Mouse (Mus musculus) heart, embryonic 16.5 days (tissue): Measurements from ENCODE around the gene Adgrf3. TPM values are rescaled to one million over a fixed set of nuclear protein-coding genes. Genes with fewer than 3 reads are reported as not detected.
"Not testable (repeated sequence)": the region's sequence is repeated elsewhere in the genome, so short reads cannot be mapped to it uniquely, and the experiment has no call there.

Experiments used
- ATAC-seq: fragments of 200-750 bp; cut with Nextera tagmentation; replicated peaks from 2 replicates; pipeline ENCODE4 v1.8.0; 2017; ENCODE audit warnings: moderate number of reproducible peaks; ENCODE audit not compliant: insufficient read depth, low FRiP score; ENCODE audit errors: extremely low read depth
- H3K27ac ChIP-seq: fragments of 300-500 bp; sonication (generic); 2 replicates; pipeline ENCODE4 v1.5.1; 2014; ENCODE audit warnings: mild to moderate bottlenecking, low read length, control low read depth, moderate library complexity
- H3K27me3 ChIP-seq: fragments of 300-500 bp; sonication (generic); 2 replicates; pipeline ENCODE4 v1.6.1; 2014; ENCODE audit warnings: low read length, mixed read lengths; ENCODE audit not compliant: control insufficient read depth, insufficient read depth
- H3K36me3 ChIP-seq: fragments of 300-500 bp; sonication (generic); 2 replicates; pipeline ENCODE4 v1.6.1; 2014; ENCODE audit not compliant: control insufficient read depth, insufficient read depth
- H3K4me1 ChIP-seq: fragments of 300-500 bp; sonication (generic); 2 replicates; pipeline ENCODE4 v1.6.1; 2014; ENCODE audit warnings: low read length, mixed read lengths; ENCODE audit not compliant: control insufficient read depth, insufficient read depth
- H3K4me2 ChIP-seq: fragments of 300-500 bp; sonication (generic); 2 replicates; pipeline ENCODE4 v1.6.1; 2014; ENCODE audit warnings: low read depth, mild to moderate bottlenecking, control low read depth, low read length
- H3K4me3 ChIP-seq: fragments of 300-500 bp; sonication (generic); 2 replicates; pipeline ENCODE4 v1.5.1; 2014; ENCODE audit warnings: mild to moderate bottlenecking, control low read depth, low read length
- H3K9ac ChIP-seq: fragments of 300-500 bp; sonication (generic); 2 replicates; pipeline ENCODE4 v1.6.1; 2014; ENCODE audit warnings: low read length, control low read depth
- H3K9me3 ChIP-seq: fragments of 300-500 bp; sonication (generic); replicated peaks from 2 replicates; pipeline ENCODE4 v1.6.1; 2016; ENCODE audit warnings: low read length; ENCODE audit not compliant: control insufficient read depth
- WGBS: fragments of 180-500 bp; shearing (Covaris S2); extraction: QIAGEN DNeasy Blood & Tissue Kit; methylation state at CpG from one replicate; pipeline ENCODE4 v1.1.7; 2014; 5-methylcytosine and 5-hydroxymethylcytosine counted together
- polyA plus RNA-seq: library from polyadenylated mRNA; unstranded; fragments of >200 nt; fragmentation: Nextera tagmentation; extraction: Ambion mirVana; gene quantifications from 2 replicates; pipeline ENCODE4 v1.2.1, GENCODE M21; 2015

Adgrf3 gene
- polyA plus RNA-seq, 1 experiment from 2014 or later: 0.33 TPM

- not testable (repeated sequence) for ATAC-seq
- 85% methylated on average over 5 of the region's 5 CpGs for WGBS
Measured at GRCm38 (mm10) chr5:30210758-30211157, 5.2 kb upstream of the Adgrf3 start.

DNA sequence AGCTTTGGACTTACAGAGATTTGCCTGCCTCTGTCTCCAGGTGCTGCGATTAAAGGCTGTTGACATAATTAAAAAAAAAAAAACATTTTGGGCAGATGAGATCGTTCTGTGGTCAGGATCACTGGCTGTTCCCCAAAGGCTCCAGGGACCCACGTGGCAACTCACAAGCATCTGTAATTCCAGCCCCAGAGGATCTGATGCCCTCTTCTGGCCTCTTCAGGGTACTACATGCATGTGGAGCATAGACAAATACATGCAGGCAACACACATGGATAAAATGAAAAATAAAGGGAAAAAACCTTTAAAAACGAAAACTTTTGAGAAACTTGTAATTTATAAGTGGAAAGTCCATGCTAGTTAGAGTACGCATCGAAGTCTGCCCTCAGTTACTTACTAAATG lies 1.8 kb upstream of the Adgrf3 start:
- no peaks in the 10 kb centered on the region for H3K27me3 ChIP-seq
- H3K9ac ChIP-seq: no peak overlapping the region
- H3K4me1 ChIP-seq: peaks cover 8% of the 10 kb centered on the region; the same call in 1 of the 2 replicates
- no peaks in the 10 kb centered on the region for H3K36me3 ChIP-seq
- WGBS: 67% methylated on average over 6 of the region's 6 CpGs
- no peak for ATAC-seq
- H3K9me3 ChIP-seq: no peaks in the 10 kb centered on the region
- H3K4me3 ChIP-seq: no peak overlapping the region
- no peak overlapping the region for H3K27ac ChIP-seq
- H3K4me2 ChIP-seq: no peak overlapping the region

More at GRCm38 (mm10) chr5:30210758-30211157, 5.2 kb upstream of the Adgrf3 start:
- H3K9me3 ChIP-seq, H3K4me1 ChIP-seq, H3K4me2 ChIP-seq, H3K27ac ChIP-seq, H3K4me3 ChIP-seq, H3K27me3 ChIP-seq, H3K36me3 ChIP-seq, H3K9ac ChIP-seq: not testable (repeated sequence)

DNA sequence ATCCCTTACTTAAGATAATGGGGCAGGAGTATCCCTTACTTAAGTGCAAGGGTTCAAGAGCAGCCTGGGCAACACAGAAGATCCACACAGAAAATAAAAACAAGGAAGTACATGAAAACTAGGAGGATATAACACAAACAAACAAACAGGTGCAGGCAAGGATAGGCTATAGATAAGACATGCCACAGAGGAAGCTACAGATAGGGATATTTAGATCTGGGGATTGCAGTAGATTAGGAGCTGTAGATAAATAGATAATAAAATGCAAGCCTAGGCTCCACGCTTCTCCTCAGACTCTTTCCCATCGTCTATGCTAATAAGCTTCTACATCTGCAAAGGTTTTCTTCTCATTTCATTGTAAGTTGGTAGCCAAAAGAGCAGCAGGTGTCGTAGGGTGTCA lies 488 bp downstream of the Adgrf3 start:
- ATAC-seq: no peak
- WGBS: 65% methylated on average over 3 of the region's 3 CpGs
- Histone ChIP-seq H3K4me3 (no peak overlapping the region), H3K36me3 (no peaks in the 10 kb centered on the region), H3K27me3 (no peaks in the 10 kb centered on the region), H3K4me1 (peaks cover 5% of the 10 kb centered on the region; the same call in 1 of the 2 replicates), H3K27ac (no peak overlapping the region), H3K4me2 (no peak overlapping the region), H3K9ac (no peak overlapping the region), H3K9me3 (no peaks in the 10 kb centered on the region)

GRCm38 (mm10) chr5:30204441-30204840 lies 1.1 kb downstream of the Adgrf3 start:
- Histone ChIP-seq H3K9me3 (no peaks in the 10 kb centered on the region), H3K4me1 (peaks cover 2% of the 10 kb centered on the region; the same call in 1 of the 2 replicates), H3K27ac (no peak overlapping the region), H3K4me2 (no peak overlapping the region), H3K36me3 (no peaks in the 10 kb centered on the region), H3K9ac (no peak overlapping the region), H3K4me3 (no peak overlapping the region), H3K27me3 (no peaks in the 10 kb centered on the region)
- 79% methylated on average over 1 of the region's 1 CpGs for WGBS
- no peak for ATAC-seq

GRCm38 (mm10) chr5:30203216-30203885 lies 2.2 kb downstream of the Adgrf3 start:
- no peak overlapping the region for H3K4me3 ChIP-seq
- H3K27me3 ChIP-seq: no peaks in the 10 kb centered on the region
- H3K9me3 ChIP-seq: no peaks in the 10 kb centered on the region
- WGBS: 74% methylated on average over 10 of the region's 10 CpGs
- H3K36me3 ChIP-seq: no peaks in the 10 kb centered on the region
- no peak overlapping the region for H3K27ac ChIP-seq
- H3K4me2 ChIP-seq: no peak overlapping the region
- H3K4me1 ChIP-seq: no peaks in the 10 kb centered on the region
- no peak for ATAC-seq
- H3K9ac ChIP-seq: no peak overlapping the region

- H3K4me3 ChIP-seq: no peak overlapping the region
- WGBS: 76% methylated on average over 7 of the region's 7 CpGs
- no peak overlapping the region for H3K4me2 ChIP-seq
Measured at GRCm38 (mm10) chr5:30202221-30202620, 3.3 kb downstream of the Adgrf3 start.

DNA sequence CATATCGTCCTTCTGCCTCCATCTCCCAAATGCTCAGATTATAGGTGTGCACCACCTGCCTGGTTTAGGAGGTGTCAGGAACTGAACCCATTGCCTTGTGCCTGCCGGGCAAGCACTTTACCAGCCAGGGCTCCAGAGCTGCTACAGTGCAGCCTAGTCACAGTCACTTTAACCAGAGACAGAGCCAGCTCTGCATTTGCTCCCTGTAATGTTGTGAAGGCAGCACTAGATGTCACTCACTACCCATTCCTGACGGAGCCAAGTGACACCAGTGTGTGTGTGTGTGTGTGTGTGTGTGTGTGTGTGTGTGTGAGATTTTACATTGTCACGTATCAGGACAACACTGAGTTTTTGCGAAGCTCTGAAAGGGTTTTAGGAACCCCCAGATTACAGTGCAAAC lies 4.0 kb downstream of the Adgrf3 start:
- H3K27me3 ChIP-seq: no peaks in the 10 kb centered on the region
- 40% methylated on average over 5 of the region's 5 CpGs for WGBS
- H3K9ac ChIP-seq: no peak overlapping the region
- H3K27ac ChIP-seq: no peak overlapping the region
- H3K9me3 ChIP-seq: no peaks in the 10 kb centered on the region
- 0 out of 2 replicates have a peak, but pooled peaks have one; percentile 63 for ATAC-seq
- H3K4me2 ChIP-seq: no peak overlapping the region
- H3K4me1 ChIP-seq: 0 out of 2 replicates have a peak, but pooled peaks cover 2% of the 10 kb centered on the region
- no peaks in the 10 kb centered on the region for H3K36me3 ChIP-seq
- no peak overlapping the region for H3K4me3 ChIP-seq

More at GRCm38 (mm10) chr5:30202221-30202620, 3.3 kb downstream of the Adgrf3 start:
- Histone ChIP-seq H3K9ac (no peak overlapping the region), H3K27me3 (no peaks in the 10 kb centered on the region), H3K27ac (peak overlapping the region; percentile 33; the same call in 1 of the 2 replicates), H3K9me3 (no peaks in the 10 kb centered on the region), H3K4me1 (0 out of 2 replicates have a peak, but pooled peaks cover 2% of the 10 kb centered on the region), H3K36me3 (no peaks in the 10 kb centered on the region)
- no peak for ATAC-seq

DNA sequence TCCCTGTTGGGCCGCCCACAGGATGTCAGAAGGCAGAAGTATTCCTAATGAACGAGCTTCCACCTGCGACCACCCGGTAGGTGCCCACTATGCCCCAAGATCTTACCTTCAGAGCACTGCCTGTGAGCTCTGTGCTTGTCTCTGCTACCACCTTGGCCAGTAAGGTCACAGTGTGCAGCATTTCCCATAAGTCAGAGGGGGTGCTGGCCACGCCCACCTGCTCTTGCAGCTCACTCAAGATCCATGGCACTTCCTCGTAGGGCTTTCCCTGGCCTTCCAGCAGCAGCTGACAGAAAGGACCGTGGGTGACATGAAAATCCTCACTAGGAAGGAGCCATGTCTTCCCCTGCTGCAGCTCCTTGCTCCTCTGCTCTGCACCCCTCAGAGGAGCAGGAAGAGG lies 7.3 kb downstream of the Adgrf3 start:
- no peak for ATAC-seq
- Histone ChIP-seq H3K9me3 (no peaks in the 10 kb centered on the region), H3K4me3 (no peak overlapping the region), H3K4me1 (peaks cover 5% of the 10 kb centered on the region; the same call in 1 of the 2 replicates), H3K4me2 (no peak overlapping the region), H3K9ac (no peak overlapping the region), H3K27me3 (no peaks in the 10 kb centered on the region), H3K27ac (no peak overlapping the region), H3K36me3 (no peaks in the 10 kb centered on the region)
- 57% methylated on average over 7 of the region's 7 CpGs for WGBS

DNA sequence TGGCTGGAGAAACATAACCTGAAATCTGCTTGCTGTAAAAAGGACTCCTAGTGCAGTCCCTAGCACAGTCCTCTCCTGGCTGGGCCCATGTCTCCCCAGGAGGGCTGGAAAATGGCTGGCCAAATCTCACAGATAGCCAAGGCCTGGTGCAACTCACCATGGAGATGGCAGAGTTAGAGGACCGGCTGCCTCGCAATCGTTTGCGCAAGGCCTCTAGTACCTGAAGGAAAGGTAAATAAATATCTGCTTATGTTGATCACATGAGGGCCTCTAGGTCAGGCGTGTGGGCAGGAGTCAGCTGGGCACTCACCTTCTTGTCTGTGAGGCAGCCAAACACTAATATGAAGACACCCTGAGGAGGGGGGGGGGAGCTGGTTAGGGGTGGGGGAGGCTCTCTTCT lies 10.2 kb downstream of the Adgrf3 start:
- Histone ChIP-seq H3K27ac (no peak overlapping the region), H3K9me3 (no peaks in the 10 kb centered on the region), H3K27me3 (no peaks in the 10 kb centered on the region), H3K4me3 (no peak overlapping the region), H3K36me3 (0 out of 2 replicates have a peak, but pooled peaks cover 2% of the 10 kb centered on the region), H3K4me1 (peaks cover 5% of the 10 kb centered on the region; the same call in 1 of the 2 replicates), H3K4me2 (no peak overlapping the region), H3K9ac (no peak overlapping the region)
- no peak; the same call in 1 of the 2 replicates for ATAC-seq
- WGBS: 90% methylated on average over 5 of the region's 5 CpGs
